Mouse (Mus musculus): ENCODE data around the gene Kcne3.

Gene Kcne3

DNA sequence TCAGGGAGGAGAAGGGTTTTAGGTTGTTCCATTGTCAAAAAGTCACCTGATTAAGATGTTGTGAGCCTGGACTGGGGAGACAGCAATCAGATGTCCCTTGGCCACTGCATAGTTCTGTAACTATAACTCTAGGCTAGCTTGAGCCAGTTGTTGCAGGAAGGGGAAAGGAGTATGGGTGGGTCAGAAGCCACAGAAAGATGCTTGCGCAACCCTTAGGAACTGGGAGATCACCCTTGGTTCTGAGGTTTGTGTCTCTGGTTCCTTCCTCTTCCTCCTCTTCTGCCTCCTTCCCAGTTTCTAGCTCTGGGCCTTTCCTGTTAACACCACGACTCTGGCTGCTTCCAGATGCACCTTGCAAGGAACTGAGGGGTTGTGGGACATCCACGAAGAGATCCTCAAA lies 6.1 kb downstream of the Kcne3 start:
- DNase-seq, result no peak

GRCm38 (mm10) chr7:100187601-100188000 lies 11.3 kb downstream of the Kcne3 start:
- peak; percentile 39 for DNase-seq

- no peak for DNase-seq
Observed at GRCm38 (mm10) chr7:100190167-100190566, 13.9 kb downstream of the Kcne3 start.

DNA sequence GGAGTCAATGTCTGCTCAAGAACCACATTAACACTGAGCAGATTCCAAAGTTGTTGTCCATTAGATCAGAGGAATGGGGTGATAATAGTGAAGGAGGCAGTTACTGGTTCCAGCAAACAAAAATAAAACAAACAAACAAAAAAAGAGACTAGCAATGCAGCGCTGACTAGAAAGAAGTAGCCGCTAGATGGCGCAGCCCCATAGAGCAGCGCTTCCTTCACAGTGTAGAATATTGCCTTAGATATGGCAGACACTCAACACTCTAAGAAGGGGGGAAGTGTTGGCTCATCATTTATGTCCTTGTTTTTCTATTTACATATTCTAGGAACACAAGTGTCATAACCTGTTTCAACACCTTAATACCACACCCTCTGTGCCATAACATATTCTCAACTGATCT lies 14.5 kb downstream of the Kcne3 start:
- peak; percentile 58 for DNase-seq

DNA sequence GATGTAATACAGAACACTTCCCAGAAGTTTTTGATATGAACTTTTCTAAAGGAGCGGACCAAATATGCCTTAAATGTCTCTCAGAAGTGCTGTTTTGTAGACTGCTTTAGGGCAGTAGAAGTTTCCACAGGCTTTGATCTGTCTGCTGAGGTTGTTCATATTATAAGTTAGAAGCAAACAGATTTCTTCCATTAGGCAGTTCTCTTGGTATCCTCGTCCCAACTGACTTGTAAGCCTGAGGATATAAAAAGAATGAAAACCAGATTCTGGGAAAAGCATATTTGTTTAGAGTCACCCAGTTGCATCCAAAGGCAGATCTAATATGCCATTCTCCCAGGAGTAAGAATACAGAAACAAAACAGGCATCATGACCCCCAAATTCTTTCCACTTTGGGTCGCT lies 24.9 kb downstream of the Kcne3 start:
- DNase-seq, result no peak

DNA sequence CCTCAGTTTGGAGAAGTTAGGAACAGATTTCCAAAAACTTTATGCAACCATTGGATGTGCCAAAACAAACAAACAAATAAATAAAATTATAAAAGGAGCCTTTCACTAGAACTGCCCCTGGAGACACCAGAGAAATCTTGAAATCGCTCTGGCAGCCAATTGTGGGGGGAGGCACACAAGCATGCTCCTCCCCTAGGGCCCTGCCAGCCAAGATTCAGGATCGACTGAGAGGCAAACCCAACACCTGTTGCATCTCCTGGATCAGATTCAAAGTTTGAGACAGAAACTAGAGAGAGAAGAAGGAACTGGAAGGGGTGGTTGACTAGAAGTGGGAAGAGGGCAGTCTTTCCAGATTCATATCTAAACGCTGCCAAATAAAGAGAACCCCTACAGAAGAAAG lies 27.3 kb downstream of the Kcne3 start:
- DNase-seq, result no peak

- DNase-seq, result no peak
Observed at GRCm38 (mm10) chr7:100204871-100205270, 28.6 kb downstream of the Kcne3 start.

DNA sequence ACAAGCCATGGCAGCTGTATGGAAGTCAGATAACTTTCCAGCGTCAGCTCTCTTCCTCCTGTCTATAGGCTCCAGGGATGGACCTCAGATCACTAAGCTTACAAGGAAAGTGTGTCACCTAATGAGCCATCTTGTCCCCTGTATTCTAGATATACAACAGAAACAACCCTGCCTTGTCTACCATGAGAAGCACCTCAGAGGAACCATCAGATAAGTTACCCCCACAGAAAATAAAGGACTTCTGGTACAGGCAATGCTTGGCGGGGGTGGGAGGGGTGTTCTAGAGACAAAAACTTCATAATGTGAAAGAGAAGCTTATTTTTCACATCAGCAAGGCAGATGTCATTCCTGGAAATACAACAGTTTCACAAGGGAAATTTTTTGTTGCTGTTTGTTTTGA lies 29.8 kb downstream of the Kcne3 start:
- no peak for DNase-seq

DNA sequence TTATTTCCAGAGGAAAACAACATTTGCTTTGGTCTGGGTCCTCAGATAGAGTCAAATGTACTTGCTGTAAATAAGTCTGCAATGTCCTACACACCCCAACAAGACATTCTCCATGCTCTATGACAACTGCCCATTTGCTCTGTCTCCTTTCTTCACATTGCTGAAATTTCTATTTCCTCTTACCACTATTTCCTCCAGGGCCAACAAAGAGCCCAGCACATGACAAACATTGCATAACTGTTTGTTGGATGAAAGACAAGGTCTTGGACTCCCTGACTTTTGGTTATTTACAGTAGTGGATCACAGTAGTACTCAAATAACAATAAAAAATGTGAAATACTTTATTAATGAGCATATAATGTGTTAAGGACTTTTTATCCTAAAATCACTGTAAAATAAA lies 31.6 kb downstream of the Kcne3 start:
- DNase-seq, result no peak

GRCm38 (mm10) chr7:100214310-100214709 lies 38.0 kb downstream of the Kcne3 start:
- DNase-seq, result no peak

DNA sequence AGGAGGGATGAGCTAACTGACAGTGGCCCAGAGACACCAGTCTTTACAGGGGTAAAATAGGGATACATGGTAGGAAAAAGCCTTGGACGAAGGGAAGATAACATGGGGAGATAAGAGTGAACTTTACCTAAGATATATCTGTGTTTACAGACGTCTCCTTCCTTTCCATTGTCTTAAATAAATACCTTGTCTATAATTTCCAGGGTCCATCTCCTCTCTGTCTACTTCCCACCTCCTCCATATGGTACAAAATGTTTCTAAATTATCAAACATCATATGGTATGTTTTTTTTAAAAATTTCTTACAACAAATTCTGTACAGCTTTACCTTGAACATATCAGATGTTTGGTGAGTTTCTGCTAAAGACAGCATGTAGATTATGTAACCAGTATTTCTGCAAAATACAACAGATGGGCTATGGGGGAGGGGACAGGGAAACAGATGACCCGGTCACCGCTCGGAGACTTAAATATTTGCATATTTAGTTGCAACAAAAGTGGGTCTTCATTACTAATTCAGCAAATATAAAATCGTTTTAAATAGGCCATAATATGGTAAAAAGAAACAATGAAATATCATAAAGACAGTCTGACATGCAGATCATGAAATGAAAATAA lies 38.9 kb downstream of the Kcne3 start:
- no peak for DNase-seq

DNA sequence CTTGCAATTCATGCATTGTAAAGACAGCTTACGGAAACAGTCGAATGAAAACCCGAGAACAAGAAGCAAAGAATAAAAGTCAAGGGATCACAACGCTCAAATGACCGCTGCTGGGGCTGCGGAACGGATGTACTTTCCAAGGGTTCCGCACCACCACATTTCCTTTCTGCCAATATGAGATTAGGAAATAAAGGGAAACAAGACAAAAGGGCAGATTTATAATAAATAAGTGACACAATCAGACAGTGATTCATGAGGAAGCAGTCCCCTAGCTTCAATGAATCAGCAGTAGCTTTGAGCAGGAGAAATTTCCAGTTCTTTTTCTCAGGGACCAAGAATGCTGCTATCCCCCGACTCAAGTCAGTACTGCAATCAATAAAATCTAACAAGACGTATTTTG lies 39.7 kb downstream of the Kcne3 start:
- no peak for DNase-seq

DNA sequence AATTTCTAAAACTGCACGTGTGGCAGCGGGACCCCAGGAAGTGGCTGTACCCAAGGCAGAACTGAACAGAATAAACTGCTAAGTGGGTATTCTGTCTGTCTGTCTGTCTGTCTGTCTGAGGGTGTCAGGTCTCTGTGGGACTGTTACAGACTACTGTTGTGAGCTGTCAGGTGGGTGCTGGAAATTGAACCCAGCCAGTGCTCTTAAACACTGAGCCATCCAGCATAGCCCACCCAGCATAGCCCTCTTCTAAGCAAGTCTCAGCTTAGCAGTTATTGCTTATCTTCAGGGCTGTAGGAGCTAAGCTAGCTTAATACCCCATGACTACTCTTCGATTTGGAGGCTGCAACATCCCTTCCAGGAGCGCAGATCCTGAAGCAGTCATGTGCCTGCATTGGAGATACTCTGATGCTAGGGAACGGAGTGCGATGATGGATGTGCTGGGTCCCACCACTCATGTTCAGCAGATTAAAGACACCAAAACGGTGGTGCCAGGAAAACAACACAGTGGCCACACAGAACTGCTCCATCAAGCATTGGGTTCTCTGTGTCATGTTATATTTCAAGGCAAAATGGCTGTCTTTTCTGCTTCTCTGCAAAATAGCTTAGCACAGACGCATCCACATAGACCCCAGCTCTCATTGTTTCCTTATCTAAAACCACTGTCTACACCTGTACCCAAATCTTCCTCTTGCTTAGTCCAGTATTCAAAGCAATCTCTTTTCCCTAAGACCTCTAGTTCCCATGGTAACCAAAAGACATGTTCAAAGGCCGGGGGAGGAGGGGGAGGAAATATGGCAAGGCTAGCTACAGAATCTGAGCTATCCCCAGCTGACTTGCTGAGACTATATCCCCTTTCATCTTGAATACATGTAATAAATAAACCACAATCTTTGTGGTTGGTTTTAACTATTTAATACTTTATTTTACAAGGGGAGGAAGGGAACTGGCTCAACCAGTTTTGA lies 40.6 kb downstream of the Kcne3 start:
- DNase-seq, result no peak

DNA sequence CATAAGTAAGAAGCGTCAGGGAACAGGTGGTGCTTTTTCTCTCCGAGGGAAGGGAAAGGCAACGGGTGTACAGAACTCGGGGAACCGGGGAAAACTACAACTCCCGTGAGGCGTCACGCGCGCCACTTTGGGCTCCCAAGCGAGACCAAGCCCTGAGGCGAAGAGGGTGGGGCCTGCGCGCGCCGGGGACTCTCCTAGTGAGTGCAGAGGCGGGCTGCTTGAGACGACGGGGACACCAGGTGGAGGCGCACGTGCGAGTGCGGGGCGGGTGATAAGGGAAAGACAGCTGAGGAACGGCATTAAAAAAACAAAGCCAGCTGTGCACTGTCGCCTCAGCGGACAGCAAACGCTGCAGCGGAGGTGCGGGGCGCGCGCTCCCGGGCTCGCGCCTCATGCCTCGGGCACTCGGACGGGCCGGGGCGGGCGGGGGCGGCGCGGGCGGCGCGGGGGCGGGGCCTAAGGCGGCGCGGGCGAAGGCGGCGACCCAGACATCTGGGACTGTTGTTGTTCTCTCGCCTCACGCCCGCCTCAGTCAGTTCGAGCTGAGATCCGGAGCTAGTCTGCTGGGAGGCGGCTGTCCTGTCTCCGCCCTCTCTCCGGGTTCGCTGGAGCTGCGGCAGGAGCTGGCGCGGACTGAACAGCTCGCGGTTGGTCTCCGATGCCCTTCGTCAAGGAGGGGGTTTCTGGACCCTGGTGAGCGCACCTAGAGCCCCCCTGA lies 51.0 kb downstream of the Kcne3 start, which contains the start of gene Pgm2l1:
Gene Pgm2l1, plus strand, starts transcription at position 237 of the 718 bp plus-strand sequence.
- DNase-seq, result peak; percentile 98

DNA sequence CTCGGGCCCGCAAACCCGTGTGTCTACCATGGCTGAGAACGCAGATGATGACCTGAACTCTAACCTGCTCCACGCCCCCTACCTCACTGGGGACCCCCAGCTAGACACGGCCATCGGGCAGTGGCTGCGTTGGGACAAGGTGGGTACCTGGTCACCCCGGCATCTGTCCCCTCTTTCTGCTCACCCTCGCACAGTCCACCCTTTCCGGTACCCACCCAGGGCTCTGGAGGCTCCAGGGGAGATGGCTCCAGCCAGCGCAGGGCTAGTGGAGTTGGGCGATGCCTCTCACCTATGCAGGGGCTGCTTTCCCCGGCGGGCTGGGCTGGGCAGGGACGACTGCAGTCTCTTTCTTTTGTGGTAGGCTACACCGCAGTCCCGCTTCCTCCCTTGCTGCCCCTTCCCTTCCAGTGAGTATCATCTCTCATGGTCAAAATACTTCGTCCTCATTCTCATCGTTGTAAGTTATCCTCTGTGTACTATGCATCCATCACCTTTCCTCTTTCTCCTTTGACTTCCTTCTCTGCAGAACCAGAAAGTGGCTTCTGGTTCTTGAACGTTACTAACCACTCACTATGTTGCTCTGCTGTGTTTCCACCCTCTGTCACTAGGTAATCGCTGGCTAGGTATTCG lies 51.7 kb downstream of the Kcne3 start:
- peak; percentile 57 for DNase-seq

DNA sequence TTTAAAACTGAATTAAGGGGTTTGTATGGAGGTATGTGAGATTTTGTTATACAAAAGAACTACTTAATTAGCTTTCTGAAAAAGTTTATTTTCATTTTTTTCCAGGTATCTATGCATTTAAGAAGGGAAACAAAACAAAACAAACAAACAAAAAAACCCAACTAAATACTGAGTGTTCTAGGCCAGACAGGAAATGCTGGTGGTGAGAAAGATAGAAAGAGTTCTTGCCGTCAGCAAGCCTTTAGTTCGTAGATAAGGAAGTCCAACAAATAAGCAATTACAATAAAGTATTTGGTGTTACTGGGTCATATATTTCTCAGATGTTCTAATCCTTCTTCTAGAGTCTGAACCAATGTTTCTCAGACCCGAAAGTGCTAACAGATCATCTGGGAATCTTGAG lies 52.7 kb downstream of the Kcne3 start:
- no peak for DNase-seq

GRCm38 (mm10) chr7:100230646-100231045 lies 54.3 kb downstream of the Kcne3 start:
- no peak for DNase-seq

GRCm38 (mm10) chr7:100231661-100232060 lies 55.4 kb downstream of the Kcne3 start:
- DNase-seq, result no peak

DNA sequence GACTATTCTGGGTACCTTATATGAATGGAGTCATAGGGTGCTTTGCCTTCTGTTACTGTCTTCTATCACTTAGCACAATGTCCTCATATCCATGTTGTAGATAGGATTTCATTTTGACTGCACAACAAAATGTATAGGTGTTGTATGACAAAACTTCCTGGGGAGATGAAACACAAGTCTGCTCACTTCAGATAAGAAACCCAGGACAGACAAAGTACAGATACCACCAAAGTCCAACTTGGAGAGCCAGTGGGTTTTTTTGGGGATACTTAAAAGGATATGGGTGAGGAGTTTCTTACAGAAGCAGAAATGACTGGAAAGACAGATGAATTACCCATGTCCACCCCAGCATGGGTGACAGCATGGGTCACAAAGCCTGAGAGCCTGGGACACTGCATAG lies 57.4 kb downstream of the Kcne3 start:
- DNase-seq, result no peak
